Mouse (Mus musculus): ENCODE results near the gene Stkld1.

- peak; percentile 62 for TF ChIP-seq CTCF (IDR thresholded peaks at IDR 0.05; ENCODE audit: low read depth)
- TF ChIP-seq EP300 (optimal IDR thresholded peaks at IDR 0.05), result no peak
Observed at GRCm38 (mm10) chr2:26941539-26941938, 7.7 kb downstream of the Stkld1 start.
